Mouse (Mus musculus) CD4-positive, CD25-positive, alpha-beta regulatory T cell, adult 2 months (primary cell): ENCODE data around the gene Ago4.

ENCODE experiments used
- DNase-seq: peaks from one replicate; pipeline ENCODE4 v3.0.0-alpha.2; 2012; ENCODE audit warnings: low read depth, low spot score

Ago4 gene

GRCm38 (mm10) chr4:126526164-126526563, 7.1 kb downstream of the Ago4 start:
- no peak for DNase-seq

- DNase-seq = no peak
Observed at GRCm38 (mm10) chr4:126512308-126513066, 20.8 kb downstream of the Ago4 start.

- no peak for DNase-seq
Observed at GRCm38 (mm10) chr4:126511013-126511412, 22.3 kb downstream of the Ago4 start.

GRCm38 (mm10) chr4:126509072-126509471, 24.2 kb downstream of the Ago4 start:
- no peak for DNase-seq

- DNase-seq = no peak
Observed at GRCm38 (mm10) chr4:126508110-126508899, 25.0 kb downstream of the Ago4 start.

- DNase-seq = no peak
Observed at GRCm38 (mm10) chr4:126502977-126503309, 30.3 kb downstream of the Ago4 start.

- no peak for DNase-seq
Observed at GRCm38 (mm10) chr4:126502141-126502976, 30.9 kb downstream of the Ago4 start.

- DNase-seq = no peak
Observed at GRCm38 (mm10) chr4:126498601-126499000, 34.7 kb downstream of the Ago4 start.

GRCm38 (mm10) chr4:126496963-126497362, 36.3 kb downstream of the Ago4 start:
- DNase-seq = no peak

- DNase-seq = no peak
Observed at GRCm38 (mm10) chr4:126495942-126496790, 37.1 kb downstream of the Ago4 start.

- no peak for DNase-seq
Observed at GRCm38 (mm10) chr4:126495453-126495852, 37.8 kb downstream of the Ago4 start.

GRCm38 (mm10) chr4:126493416-126493815, 39.9 kb downstream of the Ago4 start:
- no peak for DNase-seq

GRCm38 (mm10) chr4:126491977-126492376, 41.3 kb downstream of the Ago4 start:
- DNase-seq = no peak

GRCm38 (mm10) chr4:126490726-126491125, 42.5 kb downstream of the Ago4 start:
- DNase-seq = no peak

GRCm38 (mm10) chr4:126489811-126490210, 43.5 kb downstream of the Ago4 start:
- DNase-seq = no peak

- no peak for DNase-seq
Observed at GRCm38 (mm10) chr4:126486217-126486616, 47.1 kb downstream of the Ago4 start.

- no peak for DNase-seq
Observed at GRCm38 (mm10) chr4:126485065-126485464, 48.2 kb downstream of the Ago4 start.

GRCm38 (mm10) chr4:126483874-126484273, 49.4 kb downstream of the Ago4 start:
- no peak for DNase-seq

GRCm38 (mm10) chr4:126482951-126483350, 50.3 kb downstream of the Ago4 start:
- DNase-seq = no peak

GRCm38 (mm10) chr4:126481461-126481860, 51.8 kb downstream of the Ago4 start:
- no peak for DNase-seq

- DNase-seq = no peak
Observed at GRCm38 (mm10) chr4:126480288-126480687, 53.0 kb downstream of the Ago4 start.
